Mouse (Mus musculus): ENCODE results near the gene Ddx39.

Gene Ddx39

GRCm38 (mm10) chr8:83715031-83715690 is at the start of gene Ddx39:
TSS of gene Ddx39 (plus strand) at chr8:83715177.
- peak; percentile 100 for DNase-seq

GRCm38 (mm10) chr8:83665969-83666865 is 48.8 kb upstream of the Ddx39 start, which contains the start of gene Ptger1:
TSS of gene Ptger1 (plus strand) at chr8:83666678.
- peak; percentile 43 for DNase-seq

GRCm38 (mm10) chr8:83666866-83667234 is 48.1 kb upstream of the Ddx39 start:
- no peak for DNase-seq

- no peak for DNase-seq
Measured at GRCm38 (mm10) chr8:83667526-83667925, 47.5 kb upstream of the Ddx39 start.

- peak; percentile 90 for DNase-seq
Measured at GRCm38 (mm10) chr8:83668010-83668916, 46.7 kb upstream of the Ddx39 start.

GRCm38 (mm10) chr8:83669013-83669412 is 46.0 kb upstream of the Ddx39 start:
- no peak for DNase-seq

- no peak for DNase-seq
Measured at GRCm38 (mm10) chr8:83672936-83673335, 42.0 kb upstream of the Ddx39 start.

GRCm38 (mm10) chr8:83674497-83674896 is 40.5 kb upstream of the Ddx39 start:
- DNase-seq, result no peak

GRCm38 (mm10) chr8:83679866-83680265 is 35.1 kb upstream of the Ddx39 start:
- no peak for DNase-seq

- no peak for DNase-seq
Measured at GRCm38 (mm10) chr8:83680603-83681002, 34.4 kb upstream of the Ddx39 start.

GRCm38 (mm10) chr8:83681099-83681498 is 33.9 kb upstream of the Ddx39 start:
- DNase-seq, result no peak

- DNase-seq, result no peak
Measured at GRCm38 (mm10) chr8:83684517-83684916, 30.5 kb upstream of the Ddx39 start.

- no peak for DNase-seq
Measured at GRCm38 (mm10) chr8:83689264-83689663, 25.7 kb upstream of the Ddx39 start.

GRCm38 (mm10) chr8:83693609-83694236 is 21.3 kb upstream of the Ddx39 start:
- DNase-seq, result no peak

- no peak for DNase-seq
Measured at GRCm38 (mm10) chr8:83694369-83695160, 20.4 kb upstream of the Ddx39 start.

- no peak for DNase-seq
Measured at GRCm38 (mm10) chr8:83695351-83696106, 19.4 kb upstream of the Ddx39 start.

GRCm38 (mm10) chr8:83697374-83698220 is 17.4 kb upstream of the Ddx39 start:
- peak; percentile 7 for DNase-seq

GRCm38 (mm10) chr8:83698291-83698660 is 16.7 kb upstream of the Ddx39 start:
- DNase-seq, result peak; percentile 56

- DNase-seq, result peak; percentile 91
Measured at GRCm38 (mm10) chr8:83698661-83699453, 16.1 kb upstream of the Ddx39 start, which contains the start of gene Pkn1. TSS of gene Pkn1 (minus strand) at chr8:83699179.

Data from retina, postnatal 1 day (tissue).